Mouse (Mus musculus) frontal cortex, postnatal 25 days (tissue): ENCODE measurements at regions not wholly inside any gene's neighbourhood (a gene's known extent, or its start where the extent isn't known, plus 50 kb on each side); places are given as distances from the start of the nearest gene placed in this dataset.

Source experiments
- DNase-seq, 2 experiments: peaks; one replicate each; pipeline ENCODE4 v3.0.0; 2022; ENCODE audit warnings: low spot score in 2 of 2

- no peak for DNase-seq
Observed at GRCm38 (mm10) chr9:6608428-6609283, 339.0 kb upstream of the Ddi1 start.
